Mouse (Mus musculus) large intestine, adult 2 months (tissue): Measurements from ENCODE around the gene Spon2. TPM values are rescaled to one million over a fixed set of nuclear protein-coding genes. Genes with fewer than 3 reads are reported as not detected.

Experiments used
- polyA plus RNA-seq: library from polyadenylated mRNA; depleted of rRNA; stranded (reverse); fragments of >200 nt; gene quantifications from 2 replicates; pipeline ENCODE4 v1.2.3, GENCODE M21; 2012; rRNA removed

Gene Spon2
- polyA plus RNA-seq, 1 experiment = 53.9 TPM

Other genes with a start within 250 kb of the Spon2 start
- gene Ywhah, start 199.6 kb downstream of the Spon2 start, polyA plus RNA-seq = 188 and 199 TPM in 2 replicates
- gene Slc5a1, start 114.2 kb downstream of the Spon2 start, polyA plus RNA-seq = 214 and 643 TPM in 2 replicates
- gene Ctbp1, start 56.5 kb upstream of the Spon2 start, polyA plus RNA-seq = 276 and 349 TPM in 2 replicates
- gene Maea, start 117.1 kb upstream of the Spon2 start, polyA plus RNA-seq = 104 and 125 TPM in 2 replicates
- gene Uvssa, start 160.1 kb upstream of the Spon2 start, polyA plus RNA-seq = 0.98 and 4.4 TPM in 2 replicates
- not detected in 2 replicates for gene Nkx1-1, start 215.5 kb upstream of the Spon2 start, polyA plus RNA-seq